Mouse (Mus musculus): ENCODE measurements around the gene Xirp1.

- no peak for TF ChIP-seq CTCF (IDR thresholded peaks at IDR 0.05)
- TF ChIP-seq POLR2A (IDR thresholded peaks at IDR 0.05; ENCODE audit: insufficient read depth, low read depth, low read length) = no peak
- TF ChIP-seq EP300 (IDR thresholded peaks at IDR 0.05; ENCODE audit: insufficient read depth, low read depth, low read length) = no peak
Measured at GRCm38 (mm10) chr9:120009871-120010270, 13.5 kb downstream of the Xirp1 start.

Data from heart, adult 2 months (tissue).